Mouse (Mus musculus) hindbrain, embryonic 11.5 days (tissue): Measurements from ENCODE around the gene Tifab. TPM values are rescaled to one million over a fixed set of nuclear protein-coding genes. Genes with fewer than 3 reads are reported as not detected.

Experiments
- ATAC-seq: fragments of 200-750 bp; cut with Nextera tagmentation; 2 replicates; pipeline ENCODE4 v1.8.0; 2017; ENCODE audit warnings: mild to moderate bottlenecking, moderate TSS enrichment, moderate library complexity; ENCODE audit not compliant: low FRiP score
- DNase-seq: peaks from one replicate; pipeline ENCODE4 v3.0.0-alpha.2; 2015; ENCODE audit warnings: low spot score
- H3K27ac ChIP-seq: fragments of 300-500 bp; sonication (generic); 2 replicates; pipeline ENCODE4 v1.5.1; 2014; ENCODE audit warnings: mild to moderate bottlenecking, low read depth, low read length
- H3K27me3 ChIP-seq: fragments of 300-500 bp; sonication (generic); 2 replicates; pipeline ENCODE4 v1.6.1; 2014; ENCODE audit warnings: mild to moderate bottlenecking, low read length, moderate library complexity, mixed read lengths; ENCODE audit not compliant: control insufficient read depth, insufficient read depth
- H3K36me3 ChIP-seq: fragments of 300-500 bp; sonication (generic); 2 replicates; pipeline ENCODE4 v1.6.1; 2014; ENCODE audit warnings: mild to moderate bottlenecking, low read length, moderate library complexity, mixed read lengths; ENCODE audit not compliant: control insufficient read depth, insufficient read depth
- H3K4me1 ChIP-seq: fragments of 300-500 bp; sonication (generic); replicated peaks from 2 replicates; pipeline ENCODE4 v1.6.1; 2014; ENCODE audit warnings: low read length, mixed read lengths; ENCODE audit not compliant: control insufficient read depth, insufficient read depth
- H3K4me2 ChIP-seq: fragments of 300-500 bp; sonication (generic); replicated peaks from 2 replicates; pipeline ENCODE4 v1.6.1; 2014; ENCODE audit warnings: mild to moderate bottlenecking, low read depth, low read length
- H3K4me3 ChIP-seq: fragments of 300-500 bp; sonication (generic); 2 replicates; pipeline ENCODE4 v1.5.1; 2014; ENCODE audit warnings: low read depth, low read length
- H3K9ac ChIP-seq: fragments of 300-500 bp; sonication (generic); 2 replicates; pipeline ENCODE4 v1.6.1; 2014; ENCODE audit warnings: low read depth, low read length
- H3K9me3 ChIP-seq: fragments of 300-500 bp; sonication (generic); 2 replicates; pipeline ENCODE4 v1.6.1; 2016; ENCODE audit warnings: low read length; ENCODE audit not compliant: control insufficient read depth
- WGBS: fragments of 180-500 bp; shearing (Covaris S2); extraction: QIAGEN DNeasy Blood & Tissue Kit; methylation state at CpG from one replicate; pipeline ENCODE4 v1.1.7; 2014; 5-methylcytosine and 5-hydroxymethylcytosine counted together
- polyA plus RNA-seq: library from polyadenylated mRNA; unstranded; fragments of >200 nt; fragmentation: Nextera tagmentation; extraction: Ambion mirVana; gene quantifications from 2 replicates; pipeline ENCODE4 v1.2.1, GENCODE M21; 2014

The Tifab gene
- polyA plus RNA-seq, 1 experiment from 2014 or later = 0.71 TPM

DNA sequence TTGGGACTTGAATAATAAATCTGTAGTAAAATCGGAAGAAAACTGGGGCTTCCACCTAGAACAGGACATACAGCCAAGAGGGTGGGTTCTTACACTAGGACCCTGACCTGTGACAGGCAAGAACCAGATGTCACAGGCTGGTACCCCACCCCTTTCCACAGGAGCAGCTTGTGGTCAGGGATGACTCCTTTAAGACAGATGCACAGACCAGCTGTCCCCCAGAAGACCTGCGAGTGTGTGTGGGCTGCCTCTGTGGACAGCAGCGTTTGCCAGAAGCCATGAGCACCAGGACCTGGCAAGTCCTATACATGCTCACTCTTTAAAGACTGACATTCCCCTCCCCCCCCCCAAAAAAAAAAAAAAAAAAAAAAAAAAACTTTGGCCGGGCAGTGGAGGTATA is 49.7 kb downstream of the Tifab start:
- no peaks in the 10 kb centered on the region for H3K27me3 ChIP-seq
- DNase-seq (no peak), ATAC-seq (no peak)
- no peak overlapping the region for H3K9ac ChIP-seq
- H3K9me3 ChIP-seq = no peaks in the 10 kb centered on the region
- H3K36me3 ChIP-seq = peaks cover 28% of the 10 kb centered on the region
- WGBS = 85% methylated on average over 4 of the region's 4 CpGs
- H3K4me2 ChIP-seq = no peak overlapping the region
- H3K27ac ChIP-seq = no peak overlapping the region
- H3K4me3 ChIP-seq = no peak overlapping the region
- H3K4me1 ChIP-seq = no peaks in the 10 kb centered on the region; the same call in 1 of the 2 replicates

DNA sequence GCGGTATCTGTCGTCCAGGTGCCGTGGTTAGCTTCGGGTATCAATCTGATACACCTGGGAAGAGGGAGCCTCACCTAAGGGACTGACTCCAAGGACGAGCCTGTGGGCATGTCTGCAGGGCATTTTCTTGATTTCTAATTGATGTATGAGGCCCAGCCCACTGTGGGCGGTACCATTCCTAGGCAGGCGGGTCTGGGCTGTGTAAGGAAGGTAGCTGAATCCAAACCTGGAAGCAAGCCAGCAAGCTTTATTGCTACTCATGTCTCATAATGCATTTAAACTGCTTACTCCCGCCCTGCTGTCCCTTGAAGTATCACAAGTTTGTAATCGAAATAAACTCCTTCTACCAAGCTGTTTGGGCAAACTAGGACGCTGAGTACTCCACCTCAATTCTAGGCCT is 53.1 kb downstream of the Tifab start:
- ATAC-seq (no peak), DNase-seq (no peak)
- Histone ChIP-seq H3K9ac (no peak overlapping the region), H3K4me2 (no peak overlapping the region), H3K9me3 (no peaks in the 10 kb centered on the region), H3K4me1 (no peaks in the 10 kb centered on the region), H3K36me3 (peaks cover 31% of the 10 kb centered on the region), H3K27me3 (no peaks in the 10 kb centered on the region), H3K27ac (no peak overlapping the region), H3K4me3 (no peak overlapping the region)
- WGBS = 94% methylated on average over 10 of the region's 10 CpGs

Other genes starting within 250 kb of the Tifab start
- gene H2afy, start 42.5 kb downstream of the Tifab start, polyA plus RNA-seq = 578 and 619 TPM in 2 replicates
- 30.6 and 37.4 TPM in 2 replicates for gene Neurog1, start 73.3 kb upstream of the Tifab start, polyA plus RNA-seq
- 19.3 and 23.4 TPM in 2 replicates for gene Cxcl14, start 117.7 kb upstream of the Tifab start, polyA plus RNA-seq
- not detected in 2 replicates for gene Gm3045, start 247.7 kb upstream of the Tifab start, polyA plus RNA-seq